Mouse (Mus musculus) midbrain, postnatal 0 days (tissue): ENCODE measurements around the gene Ttc7b. TPM values are rescaled to one million over a fixed set of nuclear protein-coding genes. Genes with fewer than 3 reads are reported as not detected.

Source experiments
- ATAC-seq: fragments of 200-750 bp; cut with Nextera tagmentation; 2 replicates; pipeline ENCODE4 v1.8.0; 2017; ENCODE audit warnings: moderate number of reproducible peaks, mild to moderate bottlenecking, moderate TSS enrichment, moderate library complexity; ENCODE audit not compliant: low FRiP score
- DNase-seq: peaks from one replicate; pipeline ENCODE4 v3.0.0-alpha.2; 2015; ENCODE audit warnings: low spot score
- H3K27ac ChIP-seq: fragments of 300-500 bp; sonication (generic); 2 replicates; pipeline ENCODE4 v1.5.1; 2014; ENCODE audit warnings: low read depth, mild to moderate bottlenecking, low read length, mixed read lengths
- H3K27me3 ChIP-seq: fragments of 300-500 bp; sonication (generic); 2 replicates; pipeline ENCODE4 v1.6.1; 2014; ENCODE audit warnings: low read length, control low read depth, mixed read lengths; ENCODE audit not compliant: insufficient read depth
- H3K36me3 ChIP-seq: fragments of 300-500 bp; sonication (generic); 2 replicates; pipeline ENCODE4 v1.6.1; 2014; ENCODE audit warnings: low read length, control low read depth, mixed read lengths; ENCODE audit not compliant: insufficient read depth
- H3K4me1 ChIP-seq: fragments of 300-500 bp; sonication (generic); 2 replicates; pipeline ENCODE4 v1.6.1; 2014; ENCODE audit warnings: mild to moderate bottlenecking, control low read depth, antibody characterized with exemption, low read length, mixed read lengths; ENCODE audit not compliant: insufficient read depth
- H3K4me2 ChIP-seq: fragments of 300-500 bp; sonication (generic); 2 replicates; pipeline ENCODE4 v1.6.1; 2014; ENCODE audit warnings: low read depth, mild to moderate bottlenecking, low read length, mixed read lengths; ENCODE audit not compliant: poor library complexity, severe bottlenecking
- H3K4me3 ChIP-seq: fragments of 300-500 bp; sonication (generic); 2 replicates; pipeline ENCODE4 v1.5.1; 2014; ENCODE audit warnings: low read depth, mild to moderate bottlenecking, low read length, moderate library complexity
- H3K9ac ChIP-seq: fragments of 300-500 bp; sonication (generic); replicated peaks from 2 replicates; pipeline ENCODE4 v1.6.1; 2014; ENCODE audit warnings: mild to moderate bottlenecking, low read length, moderate library complexity, mixed read lengths; ENCODE audit not compliant: poor library complexity, severe bottlenecking
- H3K9me3 ChIP-seq: fragments of 300-500 bp; sonication (generic); 2 replicates; pipeline ENCODE4 v1.6.1; 2016; ENCODE audit warnings: low read length, control low read depth
- CTCF ChIP-seq: IDR thresholded peaks from 2 replicates; pipeline ENCODE4 v1.5.1; 2016; ENCODE audit warnings: antibody characterized with exemption, mild to moderate bottlenecking
- WGBS: fragments of 180-500 bp; shearing (Covaris S2); extraction: QIAGEN DNeasy Blood & Tissue Kit; methylation state at CpG from one replicate; pipeline ENCODE4 v1.1.7; 2014; 5-methylcytosine and 5-hydroxymethylcytosine counted together
- polyA plus RNA-seq: library from polyadenylated mRNA; unstranded; fragments of >200 nt; fragmentation: Nextera tagmentation; extraction: Ambion mirVana; gene quantifications from 2 replicates; pipeline ENCODE4 v1.2.1, GENCODE M21; 2015
- total RNA-seq: library from RNA; depleted of rRNA; stranded (reverse); fragments of >200 nt; gene quantifications from 2 replicates; pipeline ENCODE4 v1.2.3, GENCODE M21; 2014

Gene Ttc7b
- total and polyA plus RNA-seq, 2 experiments from 2014 or later, result 8.7 to 38.9 TPM

DNA sequence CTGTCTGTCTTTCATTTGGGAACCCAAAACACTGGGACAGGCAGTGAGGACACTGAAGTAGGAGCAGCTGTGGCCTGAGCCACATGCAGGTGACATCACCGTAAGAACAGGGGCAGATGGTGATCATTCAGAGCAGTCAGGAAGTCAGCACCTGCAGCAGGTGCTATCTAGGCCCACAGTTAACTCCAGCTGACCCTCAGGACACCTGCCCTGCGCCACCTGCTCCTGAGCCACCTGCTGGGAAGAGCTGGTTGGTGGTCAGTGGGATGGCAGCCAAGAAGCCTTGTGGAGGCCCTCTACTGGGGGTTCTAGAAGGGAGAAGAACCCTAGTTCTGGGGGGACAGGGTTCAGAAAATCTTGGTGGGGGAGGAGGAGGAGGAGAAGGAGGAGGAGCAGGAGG is 216.3 kb downstream of the Ttc7b start:
- Histone ChIP-seq H3K9ac (no peak overlapping the region), H3K4me1 (peaks cover 5% of the 10 kb centered on the region), H3K27ac (no peak overlapping the region), H3K27me3 (no peaks in the 10 kb centered on the region), H3K4me2 (no peak overlapping the region), H3K4me3 (no peak overlapping the region), H3K9me3 (no peaks in the 10 kb centered on the region), H3K36me3 (peaks cover 16% of the 10 kb centered on the region)
- TF ChIP-seq CTCF, result no peak
- no peak for DNase-seq
- WGBS, result 87% methylated on average over 2 of the region's 2 CpGs
- ATAC-seq, result no peak

DNA sequence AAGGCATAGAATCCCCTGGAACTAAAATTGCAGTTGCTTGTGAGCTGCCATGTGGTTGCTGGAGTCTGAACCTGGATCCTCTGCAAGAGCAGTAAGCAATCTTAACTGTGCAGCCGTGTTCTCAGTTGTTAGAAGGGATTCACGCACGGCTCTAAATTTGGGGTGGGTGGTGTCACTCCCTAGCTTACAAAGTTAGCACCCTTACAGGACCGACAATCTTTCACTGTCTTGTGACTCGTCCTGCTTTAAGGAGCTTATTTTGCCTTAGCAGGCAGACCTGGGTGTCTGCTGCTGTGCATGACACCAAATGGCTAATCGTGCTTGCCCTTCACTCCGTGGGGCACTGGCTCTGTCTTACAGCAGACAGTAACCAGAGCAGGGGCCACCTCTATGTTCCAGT is 217.5 kb downstream of the Ttc7b start:
- no peak for TF ChIP-seq CTCF
- Histone ChIP-seq H3K9me3 (no peaks in the 10 kb centered on the region), H3K9ac (no peak overlapping the region), H3K27me3 (no peaks in the 10 kb centered on the region), H3K4me1 (peaks cover 4% of the 10 kb centered on the region; the same call in 1 of the 2 replicates), H3K4me3 (no peak overlapping the region), H3K27ac (no peak overlapping the region), H3K4me2 (no peak overlapping the region), H3K36me3 (peaks cover 21% of the 10 kb centered on the region)
- DNase-seq (no peak), ATAC-seq (no peak)
- 84% methylated on average over 7 of the region's 7 CpGs for WGBS

DNA sequence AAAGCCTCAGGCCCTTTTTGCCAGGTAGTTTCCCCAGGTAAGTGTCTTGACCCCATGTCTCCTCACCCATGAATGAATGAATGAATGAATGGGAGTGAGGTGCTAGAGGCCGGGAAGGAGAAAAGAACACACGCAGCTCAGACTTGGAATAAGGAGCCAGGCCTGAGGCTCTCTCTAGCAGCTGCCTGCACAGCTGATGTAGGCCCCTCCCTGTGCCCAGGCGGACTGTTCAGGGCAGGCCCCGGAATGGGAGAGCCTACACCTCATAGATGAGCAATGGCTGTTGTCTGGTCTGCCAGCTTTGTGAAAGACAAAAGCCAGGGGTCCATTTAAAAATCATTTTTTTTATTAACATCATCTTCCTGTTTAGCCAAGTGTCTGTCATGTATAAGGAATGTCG is 220.2 kb downstream of the Ttc7b start:
- no peaks in the 10 kb centered on the region for H3K9me3 ChIP-seq
- no peak overlapping the region for H3K27ac ChIP-seq
- H3K36me3 ChIP-seq, result peaks cover 21% of the 10 kb centered on the region
- DNase-seq, result no peak
- ATAC-seq, result no peak
- no peak overlapping the region for H3K4me2 ChIP-seq
- no peak overlapping the region for H3K9ac ChIP-seq
- 85% methylated on average over 5 of the region's 5 CpGs for WGBS
- no peaks in the 10 kb centered on the region for H3K27me3 ChIP-seq
- H3K4me1 ChIP-seq, result no peaks in the 10 kb centered on the region
- no peak for TF ChIP-seq CTCF
- H3K4me3 ChIP-seq, result no peak overlapping the region

DNA sequence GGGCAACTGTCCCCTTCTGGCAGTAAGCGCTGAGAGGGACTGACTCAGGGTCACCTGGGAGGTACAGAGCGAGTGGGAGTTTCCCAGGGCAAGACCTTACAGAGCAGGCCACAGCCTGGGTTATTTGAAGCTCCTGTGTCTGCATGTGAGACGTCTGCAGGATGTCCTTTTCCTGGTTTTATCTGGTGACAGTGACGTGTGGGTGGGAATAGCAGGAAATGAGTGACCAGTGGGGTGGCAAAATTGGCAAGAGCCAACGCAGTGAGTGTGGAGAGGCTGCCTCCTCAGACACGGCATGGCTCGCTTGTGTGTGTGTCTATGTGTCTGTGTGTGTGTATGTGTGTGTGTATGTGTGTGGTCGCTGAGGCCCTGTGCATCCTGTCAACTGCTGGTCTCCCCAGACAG is 221.3 kb downstream of the Ttc7b start:
- 90% methylated on average over 8 of the region's 8 CpGs for WGBS
- ATAC-seq, result no peak
- H3K4me1 ChIP-seq, result no peaks in the 10 kb centered on the region
- H3K27me3 ChIP-seq, result no peaks in the 10 kb centered on the region
- H3K9me3 ChIP-seq, result no peaks in the 10 kb centered on the region
- H3K36me3 ChIP-seq, result peaks cover 21% of the 10 kb centered on the region
- H3K4me2 ChIP-seq, result no peak overlapping the region
- DNase-seq, result no peak
- no peak overlapping the region for H3K9ac ChIP-seq
- no peak for TF ChIP-seq CTCF
- no peak overlapping the region for H3K4me3 ChIP-seq
- H3K27ac ChIP-seq, result no peak overlapping the region

DNA sequence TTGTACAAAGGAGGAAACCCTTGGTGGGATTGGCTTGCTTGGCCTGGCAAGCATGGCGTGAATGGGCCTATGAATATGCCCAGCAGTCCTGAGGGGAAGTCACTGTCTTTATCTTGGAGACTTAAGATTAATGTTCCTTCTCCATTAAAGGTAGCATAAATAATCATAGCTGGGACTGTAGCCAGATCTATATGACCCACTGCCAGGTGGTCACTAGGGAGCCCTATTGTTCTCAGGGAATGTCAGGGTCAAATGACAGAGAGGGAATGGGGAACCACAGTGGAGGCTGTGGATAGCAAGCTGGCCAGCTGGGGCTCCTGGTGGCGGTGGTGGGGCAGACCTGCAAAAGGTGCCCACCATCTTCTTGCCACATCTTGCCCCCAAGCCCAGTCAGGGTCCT is 221.8 kb downstream of the Ttc7b start:
- Histone ChIP-seq H3K27ac (no peak overlapping the region), H3K4me3 (no peak overlapping the region), H3K4me1 (no peaks in the 10 kb centered on the region), H3K36me3 (peaks cover 21% of the 10 kb centered on the region), H3K4me2 (no peak overlapping the region), H3K27me3 (no peaks in the 10 kb centered on the region), H3K9ac (no peak overlapping the region), H3K9me3 (no peaks in the 10 kb centered on the region)
- 92% methylated on average over 2 of the region's 2 CpGs for WGBS
- ATAC-seq (no peak), DNase-seq (no peak)
- no peak for TF ChIP-seq CTCF

DNA sequence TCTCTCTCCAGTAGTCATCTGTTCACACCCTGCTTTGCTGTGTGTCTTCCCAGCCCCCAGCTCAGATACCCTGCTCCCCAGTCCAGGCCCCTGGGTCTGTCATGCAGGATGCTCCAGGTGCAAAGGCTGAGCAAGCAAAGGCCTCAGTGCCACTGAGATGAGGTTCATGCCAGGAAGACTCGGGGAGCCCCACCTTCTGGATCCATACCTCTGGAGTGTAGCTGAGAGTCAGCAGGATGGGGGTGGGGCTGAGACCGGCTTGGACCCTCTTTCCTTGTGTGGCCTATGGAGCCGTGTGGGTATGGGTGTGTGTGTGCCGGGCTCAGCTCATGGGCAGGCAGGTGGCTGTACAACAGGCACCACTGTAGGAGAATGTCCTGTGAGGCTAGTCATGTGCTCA is 222.7 kb downstream of the Ttc7b start:
- Histone ChIP-seq H3K4me1 (no peaks in the 10 kb centered on the region), H3K36me3 (peaks cover 21% of the 10 kb centered on the region), H3K27ac (no peak overlapping the region), H3K9me3 (no peaks in the 10 kb centered on the region), H3K4me2 (no peak overlapping the region), H3K9ac (no peak overlapping the region), H3K27me3 (no peaks in the 10 kb centered on the region), H3K4me3 (no peak overlapping the region)
- ATAC-seq (no peak), DNase-seq (no peak)
- 79% methylated on average over 4 of the region's 4 CpGs for WGBS
- no peak for TF ChIP-seq CTCF
